Mouse (Mus musculus) lung, postnatal 36 days (tissue): ENCODE results near the gene Tnnt2.

ENCODE experiments used
- DNase-seq: peaks from one replicate; pipeline ENCODE4 v3.0.0; 2022; ENCODE audit warnings: mixed read lengths

The Tnnt2 gene

GRCm38 (mm10) chr1:135856070-135856469, 19.9 kb downstream of the Tnnt2 start:
- DNase-seq: no peak

DNA sequence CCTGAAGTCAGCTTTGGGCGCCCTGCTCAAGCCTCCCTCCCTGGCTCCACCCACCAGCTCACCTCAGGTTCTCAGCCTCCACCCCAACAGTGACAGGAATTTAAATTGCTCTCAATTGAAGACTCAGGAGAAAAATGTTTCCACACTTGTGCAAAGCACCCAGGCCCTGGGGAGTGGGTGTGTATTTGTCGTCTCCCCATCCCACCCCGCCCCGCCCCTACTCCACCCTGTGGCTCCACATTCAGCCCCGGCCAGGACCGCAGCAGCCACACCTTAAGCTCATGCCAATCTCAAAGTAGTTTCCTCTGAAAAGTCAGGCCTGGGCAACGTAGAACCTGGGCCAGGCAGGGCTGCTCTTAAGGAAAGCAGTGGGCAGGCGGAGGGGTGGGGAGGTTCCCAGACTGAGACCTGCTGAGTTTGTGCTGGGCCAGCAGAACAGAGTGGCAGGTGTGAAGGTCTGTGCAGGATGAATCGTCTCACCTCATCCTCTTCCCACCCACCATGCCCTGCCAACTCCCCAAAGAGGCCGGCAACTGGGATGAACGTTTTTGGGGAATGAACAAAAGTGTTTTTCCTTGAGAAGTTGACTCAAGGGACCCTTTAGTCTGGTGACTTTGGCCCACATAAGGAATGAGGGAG, 21.1 kb downstream of the Tnnt2 start:
- no peak for DNase-seq

GRCm38 (mm10) chr1:135858533-135858932, 22.4 kb downstream of the Tnnt2 start:
- no peak for DNase-seq

- no peak for DNase-seq
Observed at GRCm38 (mm10) chr1:135861091-135861490, 24.9 kb downstream of the Tnnt2 start.

GRCm38 (mm10) chr1:135861980-135862552, 25.9 kb downstream of the Tnnt2 start:
- peak; percentile 19 for DNase-seq

GRCm38 (mm10) chr1:135862561-135862960, 26.4 kb downstream of the Tnnt2 start:
- no peak for DNase-seq

DNA sequence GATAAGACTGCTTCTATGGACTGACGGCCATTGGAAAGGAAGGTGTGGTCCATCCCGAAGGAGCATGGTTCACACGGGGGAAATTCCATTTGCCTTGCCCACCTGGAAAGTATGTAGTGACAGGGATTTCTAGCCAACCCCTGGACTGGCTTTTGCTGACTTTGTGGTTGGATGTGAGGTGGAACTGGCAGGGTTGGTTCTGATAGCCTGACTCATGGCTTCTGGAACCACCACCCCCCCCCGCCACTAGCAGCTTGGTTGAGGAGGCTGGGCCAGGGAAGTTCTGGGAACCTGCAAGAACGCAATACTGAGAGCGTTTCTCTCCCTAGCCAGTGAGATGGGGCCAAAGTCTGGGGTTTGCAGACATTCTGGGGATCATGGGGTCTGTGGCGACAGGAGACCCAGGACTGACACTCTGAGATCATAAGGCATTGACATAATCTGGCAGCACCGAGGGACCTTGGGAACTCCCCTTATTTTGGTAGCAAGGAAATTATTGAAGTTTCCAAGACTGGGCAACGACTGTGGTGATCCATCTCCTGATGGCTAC, 27.7 kb downstream of the Tnnt2 start:
- DNase-seq: no peak

DNA sequence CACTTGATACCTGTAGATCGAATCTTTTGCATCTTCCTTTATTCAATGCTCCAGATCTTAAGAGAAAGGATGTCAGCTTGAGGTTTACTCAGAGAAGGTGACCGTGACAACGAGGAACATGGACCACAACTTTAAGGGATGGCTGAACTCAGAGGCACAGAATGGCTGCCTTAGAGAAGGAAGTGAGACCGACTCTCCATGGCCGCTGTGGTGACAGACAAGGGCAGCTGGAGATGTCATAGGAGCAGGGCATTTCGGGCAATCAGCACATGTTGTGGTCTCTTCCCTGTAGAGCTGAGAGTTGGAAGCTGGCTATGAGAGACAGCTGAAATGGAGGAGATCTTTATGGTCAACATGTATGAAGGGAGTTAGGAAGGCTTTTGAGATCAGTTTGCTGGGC, 28.7 kb downstream of the Tnnt2 start:
- DNase-seq: no peak

- peak; percentile 83 for DNase-seq
Observed at GRCm38 (mm10) chr1:135865518-135866194, 29.5 kb downstream of the Tnnt2 start.

GRCm38 (mm10) chr1:135868570-135868969, 32.4 kb downstream of the Tnnt2 start:
- no peak for DNase-seq

- no peak for DNase-seq
Observed at GRCm38 (mm10) chr1:135872991-135873390, 36.8 kb downstream of the Tnnt2 start.

DNA sequence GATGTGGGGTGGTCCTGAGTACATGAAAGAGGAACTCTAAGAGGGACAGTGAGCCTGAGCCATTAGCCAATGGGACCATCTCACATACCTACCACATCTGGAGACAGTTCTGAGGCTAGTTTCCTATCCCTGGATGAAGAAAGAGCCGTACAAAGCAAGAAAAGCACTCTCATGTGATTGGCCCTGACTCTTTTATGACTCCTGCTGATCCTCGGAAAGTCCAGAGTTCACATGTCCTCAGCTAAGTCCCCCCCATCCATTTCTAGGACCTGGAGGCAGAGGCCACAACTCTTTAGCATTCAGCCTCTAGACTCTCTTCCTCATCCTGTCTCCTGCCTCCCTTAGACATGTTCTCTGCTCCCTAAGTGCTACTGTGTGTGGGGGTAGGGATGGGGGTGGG, 41.1 kb downstream of the Tnnt2 start:
- no peak for DNase-seq

DNA sequence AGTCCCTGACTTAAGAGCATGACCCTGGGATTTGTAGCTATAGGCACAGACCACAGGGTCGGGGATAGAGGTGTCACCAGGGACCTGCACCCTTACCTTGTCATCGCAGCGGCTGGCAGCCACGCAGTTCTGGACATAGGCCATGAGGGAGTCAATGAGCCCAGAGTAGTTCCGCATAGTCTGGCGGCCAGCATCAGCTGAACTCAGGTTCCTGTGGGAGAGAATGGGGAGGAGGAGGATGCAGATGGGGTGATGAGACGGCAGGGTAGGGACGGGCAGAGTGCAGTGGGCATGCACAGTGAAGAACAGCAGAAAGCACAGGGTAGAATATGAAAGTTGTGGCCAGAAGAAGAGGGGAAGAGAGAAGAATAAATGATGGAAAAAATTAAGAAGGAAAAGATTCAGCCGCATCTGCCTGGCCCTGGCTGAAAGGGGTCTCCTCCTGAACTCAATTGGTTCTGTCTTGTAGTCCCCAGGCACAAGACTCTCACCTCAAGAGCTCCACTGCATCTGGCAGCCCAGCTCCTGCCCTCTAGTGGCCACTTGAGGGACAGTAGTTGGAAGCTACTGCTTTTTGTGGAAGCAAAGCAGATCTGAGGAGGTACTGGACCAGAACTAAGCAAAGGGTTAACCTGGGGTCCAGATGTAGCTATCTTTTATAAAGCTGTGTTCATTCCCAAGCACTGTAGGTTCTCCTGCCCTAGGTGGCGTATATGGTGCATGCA, 46.4 kb downstream of the Tnnt2 start:
- peak; percentile 79 for DNase-seq

DNA sequence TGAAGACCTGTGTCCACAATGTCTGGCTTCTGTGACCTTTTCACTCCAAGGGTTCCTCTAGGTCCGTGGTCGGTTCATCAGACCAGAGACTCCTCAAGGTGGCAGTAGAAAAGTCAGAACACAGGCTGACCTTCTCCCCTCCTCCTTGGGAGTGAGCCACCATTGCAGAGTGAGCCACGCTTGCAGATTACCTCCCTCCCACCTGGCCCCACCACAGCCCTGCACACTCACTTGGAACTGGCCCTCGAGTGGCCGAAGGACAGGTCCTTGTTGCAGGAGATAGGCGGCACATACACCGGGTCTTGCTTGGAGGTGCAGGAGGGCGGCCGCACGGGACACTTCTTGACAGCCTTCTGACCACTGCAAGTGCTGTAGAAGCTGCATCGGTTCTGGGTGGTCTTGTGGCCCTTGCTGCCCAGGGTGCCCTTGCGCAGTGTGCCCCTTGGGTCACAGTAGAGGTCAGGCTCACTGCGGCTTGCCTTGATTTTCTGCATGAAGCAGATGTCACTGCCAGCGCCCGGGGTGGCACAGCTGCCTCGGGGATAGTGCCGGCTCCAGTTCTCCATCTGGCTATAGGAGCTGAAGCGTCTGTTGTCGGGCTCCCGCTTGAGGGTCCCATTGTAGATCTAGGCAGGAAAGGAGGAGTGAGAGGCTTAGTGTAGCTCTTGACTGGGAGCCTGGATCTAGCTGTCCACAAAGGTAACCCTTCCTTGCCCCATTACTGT, 53.5 kb downstream of the Tnnt2 start:
- no peak for DNase-seq

- no peak for DNase-seq
Observed at GRCm38 (mm10) chr1:135891424-135892216, 55.5 kb downstream of the Tnnt2 start.

GRCm38 (mm10) chr1:135892233-135892632, 56.1 kb downstream of the Tnnt2 start:
- DNase-seq: no peak

DNA sequence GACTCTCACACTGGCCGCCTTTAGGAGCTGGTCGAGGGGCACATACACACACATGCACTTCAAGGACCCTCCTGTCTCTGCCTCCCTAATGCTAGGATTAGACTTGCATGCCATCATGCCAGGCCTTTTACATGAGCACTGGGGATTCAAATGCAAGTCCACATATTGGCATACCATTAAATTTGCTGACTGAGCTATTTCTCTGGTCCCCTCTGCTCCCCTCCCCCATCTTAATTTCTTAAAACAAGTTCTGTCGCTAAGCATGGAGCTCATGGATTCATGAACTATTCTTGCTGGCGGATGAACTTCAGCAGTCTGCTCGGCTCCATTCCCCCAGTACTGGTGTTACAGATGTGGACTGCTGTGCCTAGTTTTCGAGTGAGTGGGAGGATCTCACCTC, 56.6 kb downstream of the Tnnt2 start:
- no peak for DNase-seq

GRCm38 (mm10) chr1:135893377-135893776, 57.2 kb downstream of the Tnnt2 start:
- no peak for DNase-seq

DNA sequence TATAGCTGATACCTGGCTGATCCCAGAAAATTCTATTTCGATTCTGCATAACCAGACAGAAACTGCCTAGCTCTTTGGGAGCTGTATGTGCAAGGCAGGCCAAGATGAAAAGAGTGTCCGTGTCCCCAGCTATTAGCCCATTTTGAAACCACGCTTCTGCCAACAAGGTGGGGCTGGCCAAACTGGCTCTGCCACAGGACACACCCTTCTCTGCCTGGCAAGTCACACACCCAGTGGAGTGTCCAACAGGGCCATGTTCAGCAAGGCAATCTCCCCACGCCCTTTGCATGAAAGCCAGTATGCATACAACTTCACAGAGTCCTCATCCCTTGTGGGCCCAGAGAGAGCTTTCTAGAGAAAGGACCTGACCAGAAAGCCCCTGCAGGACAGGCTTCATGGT, 59.2 kb downstream of the Tnnt2 start:
- peak; percentile 7 for DNase-seq

DNA sequence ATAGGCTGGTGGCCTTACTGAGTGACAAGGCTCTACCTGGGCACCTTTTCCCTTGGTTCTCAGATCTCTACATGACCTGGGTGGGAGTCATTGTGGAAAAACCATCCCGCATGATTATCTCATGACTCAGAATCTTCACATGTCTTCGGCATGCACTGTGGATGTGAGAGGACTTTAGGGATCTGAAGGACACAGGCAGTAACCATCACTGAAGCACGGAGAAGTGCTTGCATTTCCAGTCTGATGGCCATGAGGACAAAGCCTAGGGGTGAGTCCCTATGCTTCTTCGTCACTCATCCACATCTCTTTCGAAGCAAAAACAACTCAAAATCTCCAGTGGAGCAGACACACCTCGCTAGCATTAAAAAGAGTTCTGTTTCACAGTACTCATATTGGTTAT, 63.1 kb downstream of the Tnnt2 start:
- DNase-seq: no peak

GRCm38 (mm10) chr1:135899991-135900515, 63.9 kb downstream of the Tnnt2 start:
- DNase-seq: no peak
